Mouse (Mus musculus) midbrain, embryonic 11.5 days (tissue): ENCODE measurements at regions not wholly inside any gene's neighbourhood (a gene's known extent, or its start where the extent isn't known, plus 50 kb on each side); places are given as distances from the start of the nearest gene placed in this dataset.

Experiments used
- ATAC-seq: fragments of 200-750 bp; cut with Nextera tagmentation; 2 replicates; pipeline ENCODE4 v1.8.0; 2017; ENCODE audit warnings: moderate TSS enrichment, moderate library complexity; ENCODE audit not compliant: low FRiP score
- DNase-seq: peaks from one replicate; pipeline ENCODE4 v3.0.0; 2015; ENCODE audit warnings: low spot score; ENCODE audit errors: missing footprints
- H3K27ac ChIP-seq: fragments of 300-500 bp; sonication (generic); 2 replicates; pipeline ENCODE4 v1.5.1; 2014; ENCODE audit warnings: low read depth, low read length
- H3K27me3 ChIP-seq: fragments of 300-500 bp; sonication (generic); 2 replicates; pipeline ENCODE4 v1.6.1; 2014; ENCODE audit warnings: mild to moderate bottlenecking, low read length, moderate library complexity, mixed read lengths; ENCODE audit not compliant: control insufficient read depth, insufficient read depth
- H3K36me3 ChIP-seq: fragments of 300-500 bp; sonication (generic); 2 replicates; pipeline ENCODE4 v1.6.1; 2014; ENCODE audit warnings: mild to moderate bottlenecking, low read length, moderate library complexity, mixed read lengths; ENCODE audit not compliant: control insufficient read depth, insufficient read depth
- H3K4me1 ChIP-seq: fragments of 300-500 bp; sonication (generic); 2 replicates; pipeline ENCODE4 v1.6.1; 2014; ENCODE audit warnings: low read length; ENCODE audit not compliant: control insufficient read depth, insufficient read depth
- H3K4me2 ChIP-seq: fragments of 300-500 bp; sonication (generic); 2 replicates; pipeline ENCODE4 v1.6.1; 2014; ENCODE audit warnings: mild to moderate bottlenecking, moderate library complexity
- H3K4me3 ChIP-seq: fragments of 300-500 bp; sonication (generic); 2 replicates; pipeline ENCODE4 v1.5.1; 2014; ENCODE audit warnings: low read depth, low read length
- H3K9ac ChIP-seq: fragments of 300-500 bp; sonication (generic); 2 replicates; pipeline ENCODE4 v1.6.1; 2014; ENCODE audit warnings: low read length
- H3K9me3 ChIP-seq: fragments of 300-500 bp; sonication (generic); 2 replicates; pipeline ENCODE4 v1.6.1; 2016; ENCODE audit warnings: low read length; ENCODE audit not compliant: control insufficient read depth
- WGBS: fragments of 180-500 bp; shearing (Covaris S2); extraction: QIAGEN DNeasy Blood & Tissue Kit; methylation state at CpG from one replicate; pipeline ENCODE4 v1.1.7; 2014; 5-methylcytosine and 5-hydroxymethylcytosine counted together

GRCm38 (mm10) chr11:32120596-32120995, 79.5 kb downstream of the Il9r start:
- Histone ChIP-seq H3K9me3 (no peaks in the 10 kb centered on the region), H3K4me2 (no peak overlapping the region), H3K9ac (no peak overlapping the region), H3K27me3 (no peaks in the 10 kb centered on the region), H3K4me3 (no peak overlapping the region), H3K27ac (no peak overlapping the region), H3K4me1 (peaks cover 15% of the 10 kb centered on the region), H3K36me3 (no peaks in the 10 kb centered on the region)
- 82% methylated on average over 3 of the region's 3 CpGs for WGBS
- peak; percentile 77 for DNase-seq
- no peak for ATAC-seq

DNA sequence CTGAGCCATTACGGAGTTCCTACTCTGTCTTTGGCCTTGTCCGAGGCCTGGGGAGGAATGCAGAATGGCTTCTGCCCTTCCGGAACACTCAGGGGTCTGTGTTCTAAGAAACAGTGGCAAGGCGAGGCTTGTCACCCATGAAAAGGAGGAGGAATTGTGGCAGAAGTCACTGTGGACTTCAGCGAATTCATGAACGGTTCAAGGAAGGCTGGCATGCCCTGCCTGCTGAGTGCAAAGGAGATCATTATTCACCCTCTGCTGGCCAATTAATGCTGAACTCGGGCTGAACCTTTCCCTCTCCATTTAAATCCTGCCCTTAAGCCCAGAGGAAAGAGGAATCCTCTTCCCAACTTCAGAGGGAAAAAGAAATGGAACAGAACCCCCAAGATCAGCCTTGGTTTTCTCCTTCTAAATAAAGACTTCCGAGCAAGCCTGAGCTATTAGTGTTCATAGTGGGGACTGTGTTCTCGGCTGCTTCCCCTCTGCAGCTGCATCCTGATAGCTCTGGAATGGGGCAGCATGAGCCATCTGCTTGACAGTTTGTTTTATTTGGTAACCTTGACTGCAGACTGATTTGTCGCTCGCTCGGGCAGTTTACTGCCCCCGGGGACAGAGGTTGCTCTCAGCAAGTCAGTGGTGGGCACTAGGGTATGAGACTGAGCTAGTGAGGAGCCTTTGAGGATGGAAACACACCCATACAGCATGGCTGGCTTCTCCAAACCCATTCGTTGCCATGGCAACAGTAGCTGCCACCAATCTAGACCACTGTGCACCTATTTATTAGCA, 81.0 kb downstream of the Il9r start:
- peak overlapping the region; percentile 36 for H3K27ac ChIP-seq

GRCm38 (mm10) chr11:32117930-32118329, 82.1 kb downstream of the Il9r start:
- Histone ChIP-seq H3K27ac (no peak overlapping the region), H3K4me2 (no peak overlapping the region), H3K4me3 (no peak overlapping the region), H3K9ac (no peak overlapping the region), H3K4me1 (peaks cover 24% of the 10 kb centered on the region), H3K9me3 (no peaks in the 10 kb centered on the region; the same call in 1 of the 2 replicates), H3K36me3 (no peaks in the 10 kb centered on the region), H3K27me3 (no peaks in the 10 kb centered on the region)
- ATAC-seq = no peak
- WGBS = 64% methylated on average over 2 of the region's 2 CpGs
- peak; percentile 60 for DNase-seq

More for the DNA sequence above, 81.0 kb downstream of the Il9r start:
- Histone ChIP-seq H3K4me3 (no peak overlapping the region), H3K9ac (0 out of 2 replicates have a peak overlapping the region, but pooled peaks have one; percentile 25), H3K36me3 (no peaks in the 10 kb centered on the region), H3K27me3 (no peaks in the 10 kb centered on the region), H3K9me3 (no peaks in the 10 kb centered on the region; the same call in 1 of the 2 replicates), H3K4me2 (no peak overlapping the region), H3K4me1 (peaks cover 15% of the 10 kb centered on the region)
- ATAC-seq (peak; percentile 76), DNase-seq (peak; percentile 88)
- WGBS = 39% methylated on average over 14 of the region's 14 CpGs

- Histone ChIP-seq H3K4me1 (peaks cover 25% of the 10 kb centered on the region), H3K27ac (peak overlapping the region; percentile 94), H3K4me3 (no peak overlapping the region), H3K36me3 (no peaks in the 10 kb centered on the region), H3K27me3 (no peaks in the 10 kb centered on the region), H3K9me3 (no peaks in the 10 kb centered on the region; the same call in 1 of the 2 replicates), H3K9ac (peak overlapping the region; percentile 41; the same call in 1 of the 2 replicates), H3K4me2 (peak overlapping the region; percentile 26; the same call in 1 of the 2 replicates)
- ATAC-seq (peak; percentile 95), DNase-seq (peak; percentile 97)
- WGBS = 4% methylated on average over 2 of the region's 2 CpGs
Observed at GRCm38 (mm10) chr11:32113118-32113826, 86.8 kb downstream of the Il9r start.

GRCm38 (mm10) chr11:32112521-32112920, 87.6 kb downstream of the Il9r start:
- H3K9me3 ChIP-seq = no peaks in the 10 kb centered on the region; the same call in 1 of the 2 replicates
- peaks cover 25% of the 10 kb centered on the region for H3K4me1 ChIP-seq
- H3K27me3 ChIP-seq = no peaks in the 10 kb centered on the region
- H3K9ac ChIP-seq = peak overlapping the region; percentile 41
- H3K36me3 ChIP-seq = no peaks in the 10 kb centered on the region
- peak overlapping the region; percentile 94 for H3K27ac ChIP-seq
- 6% methylated on average over 5 of the region's 5 CpGs for WGBS
- H3K4me3 ChIP-seq = no peak overlapping the region
- peak; percentile 20; the same call in 1 of the 2 replicates for ATAC-seq
- peak; percentile 93 for DNase-seq
- H3K4me2 ChIP-seq = peak overlapping the region; percentile 20

GRCm38 (mm10) chr11:32111841-32112240, 88.2 kb downstream of the Il9r start:
- no peaks in the 10 kb centered on the region; the same call in 1 of the 2 replicates for H3K9me3 ChIP-seq
- peak; percentile 84 for DNase-seq
- H3K36me3 ChIP-seq = no peaks in the 10 kb centered on the region
- H3K4me2 ChIP-seq = no peak overlapping the region
- peaks cover 26% of the 10 kb centered on the region for H3K4me1 ChIP-seq
- no peak overlapping the region for H3K4me3 ChIP-seq
- H3K9ac ChIP-seq = no peak overlapping the region
- whole genome bisulfite sequencing = 30% methylated on average over 3 of the region's 3 CpGs
- peak overlapping the region; percentile 94 for H3K27ac ChIP-seq
- ATAC-seq = no peak
- H3K27me3 ChIP-seq = no peaks in the 10 kb centered on the region

DNA sequence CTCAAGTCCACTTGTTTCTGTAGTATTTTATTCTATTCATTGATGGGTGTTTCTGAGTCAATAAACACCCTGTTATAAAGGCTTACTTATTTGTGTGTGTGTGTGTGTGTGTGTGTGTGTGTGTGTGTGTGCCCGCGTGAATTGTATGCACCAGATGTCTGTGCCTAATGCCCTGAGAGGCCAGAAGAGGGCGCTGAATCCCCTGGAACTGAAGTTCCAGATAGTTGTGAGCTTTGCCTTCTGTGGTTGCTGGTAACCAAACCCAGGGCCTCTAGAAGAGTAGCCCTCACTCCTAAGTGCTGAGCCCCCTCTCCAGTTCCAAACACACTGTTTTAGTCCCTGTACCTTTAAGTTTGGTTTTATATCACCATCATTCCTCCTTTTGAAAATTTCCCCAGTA, 90.2 kb downstream of the Il9r start:
- Histone ChIP-seq H3K4me3 (no peak overlapping the region), H3K27ac (no peak overlapping the region), H3K36me3 (no peaks in the 10 kb centered on the region), H3K4me1 (peaks cover 34% of the 10 kb centered on the region), H3K9me3 (no peaks in the 10 kb centered on the region; the same call in 1 of the 2 replicates), H3K27me3 (no peaks in the 10 kb centered on the region), H3K9ac (no peak overlapping the region), H3K4me2 (no peak overlapping the region)
- WGBS = 91% methylated on average over 3 of the region's 3 CpGs
- ATAC-seq (no peak), DNase-seq (peak; percentile 81)
